Mouse (Mus musculus) heart, embryonic 13.5 days (tissue): Measurements from ENCODE around the gene Rasgrf2. TPM values are rescaled to one million over a fixed set of nuclear protein-coding genes. Genes with fewer than 3 reads are reported as not detected.

Source experiments
- ATAC-seq: fragments of 200-750 bp; cut with Nextera tagmentation; 2 replicates; pipeline ENCODE4 v1.8.0; 2017; ENCODE audit warnings: moderate TSS enrichment; ENCODE audit not compliant: insufficient number of reproducible peaks, low FRiP score, low TSS enrichment; ENCODE audit errors: extremely low read depth
- H3K27ac ChIP-seq: fragments of 300-500 bp; sonication (generic); replicated peaks from 2 replicates; pipeline ENCODE4 v1.5.1; 2015; ENCODE audit warnings: moderate library complexity, mild to moderate bottlenecking, inconsistent platforms
- H3K27me3 ChIP-seq: fragments of 300-500 bp; sonication (generic); replicated peaks from 2 replicates; pipeline ENCODE4 v1.6.1; 2015; ENCODE audit warnings: mild to moderate bottlenecking, inconsistent platforms
- H3K36me3 ChIP-seq: fragments of 300-500 bp; sonication (generic); 2 replicates; pipeline ENCODE4 v1.6.1; 2015; ENCODE audit warnings: mild to moderate bottlenecking, inconsistent platforms
- H3K4me1 ChIP-seq: fragments of 300-500 bp; sonication (generic); 2 replicates; pipeline ENCODE4 v1.6.1; 2015; ENCODE audit warnings: inconsistent platforms
- H3K4me2 ChIP-seq: fragments of 300-500 bp; sonication (generic); 2 replicates; pipeline ENCODE4 v1.6.1; 2015; ENCODE audit warnings: inconsistent platforms, mild to moderate bottlenecking, moderate library complexity
- H3K4me3 ChIP-seq: fragments of 300-500 bp; sonication (generic); 2 replicates; pipeline ENCODE4 v1.5.1; 2015; ENCODE audit warnings: moderate library complexity, mild to moderate bottlenecking, inconsistent platforms
- H3K9ac ChIP-seq: fragments of 300-500 bp; sonication (generic); 2 replicates; pipeline ENCODE4 v1.6.1; 2015; ENCODE audit warnings: inconsistent platforms, mild to moderate bottlenecking, moderate library complexity
- H3K9me3 ChIP-seq: fragments of 300-500 bp; sonication (generic); 2 replicates; pipeline ENCODE4 v1.6.1; 2016; ENCODE audit warnings: inconsistent platforms
- WGBS: fragments of 180-500 bp; shearing (Covaris S2); methylation state at CpG from one replicate; pipeline ENCODE4 v1.1.7; 2015; ENCODE audit warnings: mixed read lengths; 5-methylcytosine and 5-hydroxymethylcytosine counted together
- polyA plus RNA-seq: library from polyadenylated mRNA; unstranded; fragments of >200 nt; fragmentation: Nextera tagmentation; extraction: Ambion mirVana; gene quantifications from 2 replicates; pipeline ENCODE4 v1.2.1, GENCODE M21; 2015

Rasgrf2 gene
- polyA plus RNA-seq, 1 experiment from 2014 or later: 0.27 TPM

DNA sequence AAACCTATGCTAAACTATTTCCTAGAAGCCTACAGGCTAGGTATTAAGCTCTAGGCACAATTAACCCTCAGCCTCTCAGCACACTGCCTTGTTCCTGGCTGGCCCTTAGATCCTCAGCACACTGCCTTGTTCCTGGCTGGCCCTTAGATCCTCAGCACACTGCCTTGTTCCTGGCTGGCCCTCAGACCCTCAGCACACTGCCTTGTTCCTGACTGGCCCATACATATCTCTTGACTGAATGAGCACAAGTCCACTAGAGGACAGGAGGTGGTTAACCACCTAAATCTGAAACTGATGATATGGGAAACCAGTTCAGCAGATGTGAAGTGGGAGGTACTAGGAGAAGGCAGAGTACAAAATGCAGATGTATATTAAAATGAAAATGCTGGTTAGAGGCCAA, 219.8 kb downstream of the Rasgrf2 start:
- H3K4me2 ChIP-seq: no peak overlapping the region
- no peaks in the 10 kb centered on the region for H3K27me3 ChIP-seq
- ATAC-seq: no peak
- no peaks in the 10 kb centered on the region for H3K9me3 ChIP-seq
- H3K27ac ChIP-seq: peak overlapping the region; percentile 70
- H3K36me3 ChIP-seq: no peaks in the 10 kb centered on the region
- no peak overlapping the region for H3K9ac ChIP-seq
- no peak overlapping the region for H3K4me3 ChIP-seq
- H3K4me1 ChIP-seq: peaks cover 27% of the 10 kb centered on the region

GRCm38 (mm10) chr13:91911211-91911610, 220.2 kb downstream of the Rasgrf2 start:
- peak; percentile 29; the same call in 1 of the 2 replicates for ATAC-seq
- H3K36me3 ChIP-seq: no peaks in the 10 kb centered on the region
- H3K27ac ChIP-seq: peak overlapping the region; percentile 70
- H3K4me2 ChIP-seq: no peak overlapping the region
- no peak overlapping the region for H3K9ac ChIP-seq
- peaks cover 25% of the 10 kb centered on the region for H3K4me1 ChIP-seq
- no peak overlapping the region for H3K4me3 ChIP-seq
- H3K9me3 ChIP-seq: no peaks in the 10 kb centered on the region
- H3K27me3 ChIP-seq: no peaks in the 10 kb centered on the region

DNA sequence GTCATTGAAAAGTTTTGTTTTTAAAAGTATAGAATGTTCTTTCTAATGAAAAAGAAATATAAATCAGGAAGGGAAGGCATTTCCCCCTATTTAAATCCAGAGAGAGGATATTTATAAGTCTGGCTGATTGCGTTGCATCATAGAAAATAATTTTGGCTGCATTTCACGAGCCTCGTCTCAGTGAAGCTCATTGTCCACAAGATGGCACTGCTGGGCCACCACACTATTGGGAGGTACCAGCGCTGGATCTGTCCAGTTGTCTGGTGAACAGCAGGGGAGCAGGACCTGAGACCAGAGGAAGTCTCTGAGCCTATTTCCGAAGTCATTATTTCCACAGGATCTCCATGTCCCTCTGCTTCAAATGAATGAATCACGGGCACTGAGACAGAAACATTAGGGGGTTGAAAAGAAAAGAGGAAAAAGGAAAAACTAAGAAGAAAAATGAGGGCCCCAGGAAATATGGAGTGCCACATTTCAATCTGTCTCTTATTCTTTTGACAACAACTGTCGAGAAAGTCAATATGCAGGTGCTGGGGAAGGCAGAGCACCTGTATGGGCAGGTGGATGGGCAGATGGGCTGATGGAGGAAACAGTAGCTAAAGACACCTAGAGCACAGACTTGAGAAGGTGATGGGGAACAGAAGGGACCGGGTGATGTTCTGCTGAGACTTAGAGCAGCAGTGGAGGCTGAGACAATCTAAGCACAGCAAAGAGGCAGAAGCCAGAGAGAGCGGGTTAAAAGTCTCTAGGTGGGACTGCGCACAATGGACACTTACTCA, 223.1 kb downstream of the Rasgrf2 start:
- no peaks in the 10 kb centered on the region for H3K9me3 ChIP-seq
- no peak; the same call in 1 of the 2 replicates for ATAC-seq
- H3K36me3 ChIP-seq: no peaks in the 10 kb centered on the region
- H3K9ac ChIP-seq: no peak overlapping the region
- H3K4me1 ChIP-seq: peaks cover 14% of the 10 kb centered on the region
- no peak overlapping the region for H3K27ac ChIP-seq
- H3K4me2 ChIP-seq: no peak overlapping the region
- H3K4me3 ChIP-seq: no peak overlapping the region
- H3K27me3 ChIP-seq: no peaks in the 10 kb centered on the region
- WGBS: 36% methylated on average over 10 of the region's 10 CpGs

DNA sequence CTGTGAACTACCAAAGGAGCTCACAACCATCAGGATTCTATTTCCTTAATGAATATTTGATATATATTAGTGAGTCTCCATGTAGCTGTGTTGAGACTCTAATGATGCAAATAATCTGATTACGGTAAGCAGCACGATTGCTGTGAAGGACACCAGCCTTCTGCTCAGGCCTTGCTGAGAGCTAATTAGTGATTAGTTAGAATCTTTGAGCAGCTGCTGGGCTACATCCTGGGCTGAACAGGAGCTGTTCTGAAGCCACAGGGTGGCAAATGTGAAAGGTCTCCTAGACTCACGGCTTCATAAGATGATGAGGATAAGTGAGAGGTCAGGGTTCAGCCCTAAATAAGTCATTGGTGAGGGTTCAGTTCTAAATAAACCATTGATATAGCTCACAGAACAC, 225.1 kb downstream of the Rasgrf2 start:
- Histone ChIP-seq H3K9ac (no peak overlapping the region), H3K4me1 (peaks cover 8% of the 10 kb centered on the region), H3K4me3 (no peak overlapping the region), H3K27me3 (no peaks in the 10 kb centered on the region), H3K36me3 (no peaks in the 10 kb centered on the region), H3K27ac (no peak overlapping the region), H3K9me3 (no peaks in the 10 kb centered on the region), H3K4me2 (no peak overlapping the region)
- WGBS: 74% methylated on average over 3 of the region's 3 CpGs
- ATAC-seq: no peak

GRCm38 (mm10) chr13:91896476-91896875, 235.0 kb downstream of the Rasgrf2 start:
- H3K36me3 ChIP-seq: no peaks in the 10 kb centered on the region
- no peak overlapping the region for H3K9ac ChIP-seq
- H3K27ac ChIP-seq: peak overlapping the region; percentile 65
- H3K4me1 ChIP-seq: peaks cover 11% of the 10 kb centered on the region
- no peak overlapping the region for H3K4me2 ChIP-seq
- H3K4me3 ChIP-seq: no peak overlapping the region
- no peaks in the 10 kb centered on the region for H3K27me3 ChIP-seq
- no peaks in the 10 kb centered on the region; the same call in 1 of the 2 replicates for H3K9me3 ChIP-seq
- no peak for ATAC-seq
- WGBS: 8% methylated on average over 1 of the region's 1 CpGs

DNA sequence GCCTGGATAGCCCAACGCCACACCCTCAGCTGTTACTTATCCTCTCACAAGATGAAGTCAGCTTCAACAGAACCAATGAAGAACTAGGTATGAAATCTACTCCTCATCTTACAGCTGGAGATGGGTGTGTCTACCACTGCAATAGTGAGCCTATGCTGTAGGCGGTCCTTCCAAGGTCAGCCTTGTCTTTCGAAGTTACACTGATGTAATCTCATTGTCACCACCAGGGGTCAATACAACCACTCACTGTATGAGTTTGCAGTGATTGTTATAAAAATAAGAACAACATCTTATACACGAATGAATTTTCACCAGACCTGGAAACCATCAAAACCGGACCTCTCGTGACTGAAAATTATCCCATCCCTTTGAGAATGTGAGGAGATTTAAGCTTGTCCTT, 238.3 kb downstream of the Rasgrf2 start:
- Histone ChIP-seq H3K4me3 (no peak overlapping the region), H3K36me3 (no peaks in the 10 kb centered on the region), H3K4me1 (peaks cover 11% of the 10 kb centered on the region), H3K4me2 (no peak overlapping the region), H3K9ac (no peak overlapping the region), H3K27me3 (no peaks in the 10 kb centered on the region), H3K27ac (no peak overlapping the region), H3K9me3 (no peaks in the 10 kb centered on the region)
- 70% methylated on average over 6 of the region's 6 CpGs for WGBS
- ATAC-seq: no peak

- no peaks in the 10 kb centered on the region for H3K36me3 ChIP-seq
- ATAC-seq: no peak
- WGBS: 79% methylated on average over 6 of the region's 6 CpGs
- H3K27me3 ChIP-seq: no peaks in the 10 kb centered on the region
- H3K4me2 ChIP-seq: no peak overlapping the region
- no peak overlapping the region for H3K9ac ChIP-seq
- H3K4me1 ChIP-seq: no peaks in the 10 kb centered on the region
- no peak overlapping the region for H3K4me3 ChIP-seq
- no peaks in the 10 kb centered on the region for H3K9me3 ChIP-seq
- H3K27ac ChIP-seq: no peak overlapping the region
Measured at GRCm38 (mm10) chr13:91890031-91890619, 241.3 kb downstream of the Rasgrf2 start.

DNA sequence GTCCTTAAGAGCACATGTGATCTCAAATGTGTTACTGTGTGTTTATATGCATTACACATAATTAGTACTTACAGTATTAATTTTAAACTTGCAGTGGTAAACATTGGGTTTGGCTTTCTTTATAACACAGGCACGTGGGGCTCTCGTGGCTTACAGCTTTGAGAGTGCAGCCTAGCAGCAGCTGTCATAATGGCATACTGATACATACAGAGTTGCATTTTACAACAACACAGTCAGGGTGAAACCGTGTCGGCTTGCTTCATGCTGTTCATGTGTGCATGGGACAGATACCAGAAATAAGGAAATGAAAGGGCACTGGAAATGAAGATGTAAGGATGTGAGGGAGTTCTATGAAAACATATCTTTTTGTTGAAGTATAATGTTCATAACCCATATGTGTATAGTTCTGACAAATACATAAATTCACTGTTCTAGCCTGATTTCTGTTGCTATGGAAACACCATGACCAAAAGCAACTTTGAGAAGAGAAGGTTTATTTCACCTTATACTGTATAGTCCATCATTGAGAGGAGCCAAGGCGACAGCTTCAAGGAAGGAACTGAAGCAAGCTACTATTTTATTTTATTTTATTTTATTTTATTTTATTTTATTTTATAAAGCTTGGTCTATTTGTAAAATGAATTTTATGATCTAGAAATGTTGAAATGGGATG, 246.6 kb downstream of the Rasgrf2 start:
- H3K4me1 ChIP-seq: no peaks in the 10 kb centered on the region
- no peak overlapping the region for H3K4me3 ChIP-seq
- no peak overlapping the region for H3K9ac ChIP-seq
- no peak overlapping the region for H3K27ac ChIP-seq
- H3K9me3 ChIP-seq: no peaks in the 10 kb centered on the region
- no peaks in the 10 kb centered on the region for H3K27me3 ChIP-seq
- no peak for ATAC-seq
- H3K36me3 ChIP-seq: no peaks in the 10 kb centered on the region
- no peak overlapping the region for H3K4me2 ChIP-seq
- WGBS: 78% methylated on average over 5 of the region's 5 CpGs

DNA sequence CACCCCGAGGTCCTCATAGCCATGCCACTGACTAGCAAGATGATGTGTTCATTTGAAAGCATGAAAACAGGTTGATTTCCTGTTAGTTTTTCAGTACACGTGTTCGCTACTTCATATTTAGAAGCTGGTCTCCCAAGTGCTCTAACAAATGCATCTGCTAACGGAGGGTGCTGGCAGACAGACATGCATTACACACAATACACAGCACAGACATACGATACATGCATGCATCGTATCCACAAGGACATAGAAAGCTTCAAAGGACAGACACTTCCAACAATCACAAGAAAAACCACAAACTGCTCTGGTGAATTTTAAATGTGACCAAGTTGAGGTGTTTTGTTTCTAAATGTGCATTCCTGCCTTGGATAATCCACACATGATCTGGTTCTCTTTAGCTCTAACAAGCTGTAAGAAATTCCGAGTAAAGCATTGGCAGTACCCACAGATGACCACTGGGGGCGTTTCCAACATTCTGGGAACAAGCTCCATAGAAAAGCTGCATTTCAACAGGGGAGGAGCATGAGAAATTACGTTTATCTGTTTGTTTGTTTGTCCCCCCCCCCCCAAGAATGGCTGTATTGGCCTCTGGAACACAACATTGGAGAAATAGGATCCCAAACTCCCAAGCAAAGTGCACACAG, 249.5 kb downstream of the Rasgrf2 start:
- WGBS: 59% methylated on average over 9 of the region's 9 CpGs
- no peak overlapping the region for H3K4me2 ChIP-seq
- no peaks in the 10 kb centered on the region for H3K27me3 ChIP-seq
- no peaks in the 10 kb centered on the region for H3K36me3 ChIP-seq
- no peak overlapping the region for H3K27ac ChIP-seq
- no peak overlapping the region for H3K4me3 ChIP-seq
- H3K9me3 ChIP-seq: no peaks in the 10 kb centered on the region
- H3K4me1 ChIP-seq: peaks cover 18% of the 10 kb centered on the region
- no peak overlapping the region for H3K9ac ChIP-seq
- no peak for ATAC-seq

GRCm38 (mm10) chr13:91880256-91880655, 251.2 kb downstream of the Rasgrf2 start:
- Histone ChIP-seq H3K4me1 (peaks cover 31% of the 10 kb centered on the region), H3K27ac (no peak overlapping the region), H3K4me3 (no peak overlapping the region), H3K27me3 (no peaks in the 10 kb centered on the region), H3K9ac (no peak overlapping the region), H3K4me2 (no peak overlapping the region), H3K36me3 (no peaks in the 10 kb centered on the region), H3K9me3 (no peaks in the 10 kb centered on the region)
- WGBS: 89% methylated on average over 4 of the region's 4 CpGs
- ATAC-seq: no peak

- peak overlapping the region; percentile 88 for H3K27ac ChIP-seq
- WGBS: 67% methylated on average over 3 of the region's 3 CpGs
- ATAC-seq: no peak
- no peak overlapping the region for H3K9ac ChIP-seq
- peak overlapping the region; percentile 50 for H3K4me2 ChIP-seq
- no peaks in the 10 kb centered on the region for H3K36me3 ChIP-seq
- no peak overlapping the region for H3K4me3 ChIP-seq
- no peaks in the 10 kb centered on the region for H3K9me3 ChIP-seq
- peaks cover 48% of the 10 kb centered on the region for H3K4me1 ChIP-seq
- no peaks in the 10 kb centered on the region for H3K27me3 ChIP-seq
Measured at GRCm38 (mm10) chr13:91877996-91878395, 253.5 kb downstream of the Rasgrf2 start.
